Mouse (Mus musculus): ENCODE data around the gene Olfr520. TPM values are rescaled to one million over a fixed set of nuclear protein-coding genes. Genes with fewer than 3 reads are reported as not detected.

The Olfr520 gene
- polyA plus RNA-seq, 1 experiment from 2014 or later: not detected

- Histone ChIP-seq H3K27ac (ENCODE audit: low read length) (no peak overlapping the region), H3K9ac (replicated peaks; ENCODE audit: low read depth, low read length) (no peak overlapping the region), H3K4me3 (replicated peaks; ENCODE audit: low read length) (no peak overlapping the region), H3K36me3 (ENCODE audit: control insufficient read depth, insufficient read depth) (no peaks in the 10 kb centered on the region), H3K4me2 (ENCODE audit: low read length) (no peak overlapping the region), H3K27me3 (replicated peaks; ENCODE audit: control insufficient read depth, insufficient read depth, low read length) (no peaks in the 10 kb centered on the region), H3K9me3 (ENCODE audit: control insufficient read depth, low read length) (no peaks in the 10 kb centered on the region), H3K4me1 (replicated peaks; ENCODE audit: control insufficient read depth, insufficient read depth, low read length) (no peaks in the 10 kb centered on the region; the same call in 1 of the 2 replicates)
- ATAC-seq: no peak
- 61% methylated on average over 3 of the region's 3 CpGs for WGBS
Measured at GRCm38 (mm10) chr7:99699106-99699505, 31.0 kb upstream of the Olfr520 start.

- 66% methylated on average over 3 of the region's 3 CpGs for WGBS
- no peaks in the 10 kb centered on the region; the same call in 1 of the 2 replicates for H3K4me1 ChIP-seq (replicated peaks; ENCODE audit: control insufficient read depth, insufficient read depth, low read length)
- no peak for ATAC-seq
- H3K36me3 ChIP-seq (ENCODE audit: control insufficient read depth, insufficient read depth): no peaks in the 10 kb centered on the region
- no peak overlapping the region for H3K4me3 ChIP-seq (replicated peaks; ENCODE audit: low read length)
- no peak overlapping the region for H3K4me2 ChIP-seq (ENCODE audit: low read length)
- H3K27ac ChIP-seq (ENCODE audit: low read length): 0 out of 2 replicates have a peak overlapping the region, but pooled peaks have one; percentile 41
- no peak overlapping the region for H3K9ac ChIP-seq (replicated peaks; ENCODE audit: low read depth, low read length)
- no peaks in the 10 kb centered on the region for H3K27me3 ChIP-seq (replicated peaks; ENCODE audit: control insufficient read depth, insufficient read depth, low read length)
- no peaks in the 10 kb centered on the region for H3K9me3 ChIP-seq (ENCODE audit: control insufficient read depth, low read length)
Measured at GRCm38 (mm10) chr7:99699709-99700151, 30.3 kb upstream of the Olfr520 start.

GRCm38 (mm10) chr7:99700641-99701040, 29.4 kb upstream of the Olfr520 start:
- no peaks in the 10 kb centered on the region for H3K9me3 ChIP-seq (ENCODE audit: control insufficient read depth, low read length)
- H3K4me3 ChIP-seq (replicated peaks; ENCODE audit: low read length): no peak overlapping the region
- 84% methylated on average over 4 of the region's 4 CpGs for WGBS
- H3K4me2 ChIP-seq (ENCODE audit: low read length): no peak overlapping the region
- no peaks in the 10 kb centered on the region for H3K36me3 ChIP-seq (ENCODE audit: control insufficient read depth, insufficient read depth)
- H3K4me1 ChIP-seq (replicated peaks; ENCODE audit: control insufficient read depth, insufficient read depth, low read length): no peaks in the 10 kb centered on the region; the same call in 1 of the 2 replicates
- no peak overlapping the region for H3K9ac ChIP-seq (replicated peaks; ENCODE audit: low read depth, low read length)
- ATAC-seq: no peak
- no peak overlapping the region for H3K27ac ChIP-seq (ENCODE audit: low read length)
- H3K27me3 ChIP-seq (replicated peaks; ENCODE audit: control insufficient read depth, insufficient read depth, low read length): no peaks in the 10 kb centered on the region

GRCm38 (mm10) chr7:99702201-99702600, 27.9 kb upstream of the Olfr520 start:
- Histone ChIP-seq H3K4me2 (ENCODE audit: low read length) (no peak overlapping the region), H3K9ac (replicated peaks; ENCODE audit: low read depth, low read length) (no peak overlapping the region), H3K4me3 (replicated peaks; ENCODE audit: low read length) (no peak overlapping the region), H3K36me3 (ENCODE audit: control insufficient read depth, insufficient read depth) (no peaks in the 10 kb centered on the region), H3K4me1 (replicated peaks; ENCODE audit: control insufficient read depth, insufficient read depth, low read length) (no peaks in the 10 kb centered on the region; the same call in 1 of the 2 replicates), H3K27ac (ENCODE audit: low read length) (no peak overlapping the region), H3K9me3 (ENCODE audit: control insufficient read depth, low read length) (no peaks in the 10 kb centered on the region), H3K27me3 (replicated peaks; ENCODE audit: control insufficient read depth, insufficient read depth, low read length) (no peaks in the 10 kb centered on the region)
- 43% methylated on average over 6 of the region's 6 CpGs for WGBS
- no peak for ATAC-seq

- 77% methylated on average over 3 of the region's 3 CpGs for WGBS
- H3K4me3 ChIP-seq (replicated peaks; ENCODE audit: low read length): no peak overlapping the region
- H3K27ac ChIP-seq (ENCODE audit: low read length): no peak overlapping the region
- H3K27me3 ChIP-seq (replicated peaks; ENCODE audit: control insufficient read depth, insufficient read depth, low read length): no peaks in the 10 kb centered on the region
- no peaks in the 10 kb centered on the region for H3K36me3 ChIP-seq (ENCODE audit: control insufficient read depth, insufficient read depth)
- no peak overlapping the region for H3K9ac ChIP-seq (replicated peaks; ENCODE audit: low read depth, low read length)
- H3K4me2 ChIP-seq (ENCODE audit: low read length): no peak overlapping the region
- ATAC-seq: no peak
- H3K4me1 ChIP-seq (replicated peaks; ENCODE audit: control insufficient read depth, insufficient read depth, low read length): peaks cover 4% of the 10 kb centered on the region; the same call in 1 of the 2 replicates
- H3K9me3 ChIP-seq (ENCODE audit: control insufficient read depth, low read length): no peaks in the 10 kb centered on the region
Measured at GRCm38 (mm10) chr7:99704736-99705519, 25.1 kb upstream of the Olfr520 start.

- H3K9me3 ChIP-seq (ENCODE audit: control insufficient read depth, low read length): no peaks in the 10 kb centered on the region
- H3K4me3 ChIP-seq (replicated peaks; ENCODE audit: low read length): no peak overlapping the region
- H3K4me1 ChIP-seq (replicated peaks; ENCODE audit: control insufficient read depth, insufficient read depth, low read length): peaks cover 4% of the 10 kb centered on the region; the same call in 1 of the 2 replicates
- H3K27ac ChIP-seq (ENCODE audit: low read length): no peak overlapping the region
- ATAC-seq: no peak
- H3K4me2 ChIP-seq (ENCODE audit: low read length): no peak overlapping the region
- 66% methylated on average over 4 of the region's 4 CpGs for WGBS
- no peaks in the 10 kb centered on the region for H3K27me3 ChIP-seq (replicated peaks; ENCODE audit: control insufficient read depth, insufficient read depth, low read length)
- H3K36me3 ChIP-seq (ENCODE audit: control insufficient read depth, insufficient read depth): no peaks in the 10 kb centered on the region
- H3K9ac ChIP-seq (replicated peaks; ENCODE audit: low read depth, low read length): no peak overlapping the region
Measured at GRCm38 (mm10) chr7:99706341-99707037, 23.6 kb upstream of the Olfr520 start.

- 45% methylated on average over 4 of the region's 4 CpGs for WGBS
- H3K4me2 ChIP-seq (ENCODE audit: low read length): no peak overlapping the region
- H3K4me3 ChIP-seq (replicated peaks; ENCODE audit: low read length): no peak overlapping the region
- H3K9ac ChIP-seq (replicated peaks; ENCODE audit: low read depth, low read length): no peak overlapping the region
- no peaks in the 10 kb centered on the region for H3K9me3 ChIP-seq (ENCODE audit: control insufficient read depth, low read length)
- H3K27me3 ChIP-seq (replicated peaks; ENCODE audit: control insufficient read depth, insufficient read depth, low read length): no peaks in the 10 kb centered on the region
- H3K4me1 ChIP-seq (replicated peaks; ENCODE audit: control insufficient read depth, insufficient read depth, low read length): peaks cover 4% of the 10 kb centered on the region; the same call in 1 of the 2 replicates
- ATAC-seq: no peak
- no peaks in the 10 kb centered on the region for H3K36me3 ChIP-seq (ENCODE audit: control insufficient read depth, insufficient read depth)
- no peak overlapping the region for H3K27ac ChIP-seq (ENCODE audit: low read length)
Measured at GRCm38 (mm10) chr7:99707038-99707595, 23.0 kb upstream of the Olfr520 start.

GRCm38 (mm10) chr7:99707671-99708070, 22.4 kb upstream of the Olfr520 start:
- Histone ChIP-seq H3K4me1 (replicated peaks; ENCODE audit: control insufficient read depth, insufficient read depth, low read length) (peaks cover 4% of the 10 kb centered on the region; the same call in 1 of the 2 replicates), H3K27me3 (replicated peaks; ENCODE audit: control insufficient read depth, insufficient read depth, low read length) (no peaks in the 10 kb centered on the region), H3K4me2 (ENCODE audit: low read length) (no peak overlapping the region), H3K27ac (ENCODE audit: low read length) (no peak overlapping the region), H3K4me3 (replicated peaks; ENCODE audit: low read length) (no peak overlapping the region), H3K9ac (replicated peaks; ENCODE audit: low read depth, low read length) (no peak overlapping the region), H3K36me3 (ENCODE audit: control insufficient read depth, insufficient read depth) (no peaks in the 10 kb centered on the region), H3K9me3 (ENCODE audit: control insufficient read depth, low read length) (no peaks in the 10 kb centered on the region)
- WGBS: 83% methylated on average over 6 of the region's 6 CpGs
- no peak for ATAC-seq

GRCm38 (mm10) chr7:99708301-99708721, 21.8 kb upstream of the Olfr520 start:
- no peaks in the 10 kb centered on the region for H3K36me3 ChIP-seq (ENCODE audit: control insufficient read depth, insufficient read depth)
- ATAC-seq: peak; percentile 49; the same call in 1 of the 2 replicates
- H3K9me3 ChIP-seq (ENCODE audit: control insufficient read depth, low read length): no peaks in the 10 kb centered on the region
- H3K9ac ChIP-seq (replicated peaks; ENCODE audit: low read depth, low read length): no peak overlapping the region
- no peaks in the 10 kb centered on the region for H3K27me3 ChIP-seq (replicated peaks; ENCODE audit: control insufficient read depth, insufficient read depth, low read length)
- no peak overlapping the region for H3K27ac ChIP-seq (ENCODE audit: low read length)
- peaks cover 4% of the 10 kb centered on the region; the same call in 1 of the 2 replicates for H3K4me1 ChIP-seq (replicated peaks; ENCODE audit: control insufficient read depth, insufficient read depth, low read length)
- 54% methylated on average over 8 of the region's 8 CpGs for WGBS
- H3K4me3 ChIP-seq (replicated peaks; ENCODE audit: low read length): no peak overlapping the region
- H3K4me2 ChIP-seq (ENCODE audit: low read length): no peak overlapping the region

Data from forebrain, embryonic 16.5 days (tissue).